Mouse (Mus musculus): Measurements from ENCODE around the gene Zfp108.

GRCm38 (mm10) chr7:24288512-24288911, 33.9 kb downstream of the Zfp108 start:
- TF ChIP-seq CTCF (IDR thresholded peaks at IDR 0.05; ENCODE audit: low read depth, low read length) (no peak), POLR2A (IDR thresholded peaks at IDR 0.05; ENCODE audit: borderline replicate concordance, low read depth, low read length) (no peak)

Measured in bone marrow macrophage, adult 2 months (primary cell).